Mouse (Mus musculus) layer of hippocampus, postnatal 10 days (tissue): ENCODE data around the gene Inpp4a. TPM values are rescaled to one million over a fixed set of nuclear protein-coding genes. Genes with fewer than 3 reads are reported as not detected.

ENCODE experiments used
- DNase-seq, 2 experiments: peaks; one replicate each; pipeline ENCODE4 v3.0.0; 2021; ENCODE audit warnings: low spot score in 2 of 2
- total RNA-seq, 2 experiments: library from RNA; stranded (reverse); gene quantifications; 2 replicates each; pipeline ENCODE4 v1.2.3; 2021

Inpp4a gene
- total RNA-seq, 2 experiments from 2014 or later: 114 to 119 TPM

DNA sequence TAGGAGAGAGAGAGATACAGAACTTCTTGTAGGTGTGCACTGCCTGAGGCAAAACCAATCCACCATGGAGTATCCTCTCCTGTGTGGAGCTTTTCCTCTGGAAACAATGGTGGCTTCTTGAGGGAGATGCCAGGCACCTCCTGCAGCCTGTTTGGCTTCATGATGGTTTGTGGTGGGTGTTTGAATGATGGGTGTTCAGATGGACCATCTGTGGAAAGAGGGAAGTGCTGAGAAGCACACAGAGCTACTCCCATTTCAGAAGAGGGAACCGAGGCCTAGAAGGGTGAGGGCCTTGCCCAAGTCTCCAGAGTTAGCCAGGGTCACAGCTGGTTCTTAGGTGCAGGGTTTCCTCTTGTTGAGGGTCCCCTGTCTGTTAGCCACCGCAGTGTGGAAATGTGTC, 23.0 kb downstream of the Inpp4a start:
- DNase-seq: no peak

DNA sequence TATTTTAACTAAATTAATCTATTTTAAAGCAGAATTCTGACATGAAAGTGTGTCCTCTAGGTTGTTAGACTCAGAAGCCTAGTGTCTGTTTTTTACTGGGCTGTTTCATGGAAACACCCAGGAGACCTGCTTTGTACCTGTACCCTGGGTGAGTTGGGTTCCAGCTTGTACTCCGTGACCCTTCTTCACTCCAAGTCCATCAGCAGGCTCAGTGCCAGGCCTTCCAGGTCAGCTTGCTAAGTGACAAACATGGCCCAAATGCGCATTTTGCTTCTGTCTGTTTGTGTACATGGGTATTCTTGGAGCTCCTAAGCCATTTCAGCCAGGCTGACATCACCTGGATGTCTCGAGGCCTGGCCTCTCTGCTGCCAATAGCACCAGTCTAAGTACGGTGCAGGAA, 23.5 kb downstream of the Inpp4a start:
- no peak for DNase-seq

DNA sequence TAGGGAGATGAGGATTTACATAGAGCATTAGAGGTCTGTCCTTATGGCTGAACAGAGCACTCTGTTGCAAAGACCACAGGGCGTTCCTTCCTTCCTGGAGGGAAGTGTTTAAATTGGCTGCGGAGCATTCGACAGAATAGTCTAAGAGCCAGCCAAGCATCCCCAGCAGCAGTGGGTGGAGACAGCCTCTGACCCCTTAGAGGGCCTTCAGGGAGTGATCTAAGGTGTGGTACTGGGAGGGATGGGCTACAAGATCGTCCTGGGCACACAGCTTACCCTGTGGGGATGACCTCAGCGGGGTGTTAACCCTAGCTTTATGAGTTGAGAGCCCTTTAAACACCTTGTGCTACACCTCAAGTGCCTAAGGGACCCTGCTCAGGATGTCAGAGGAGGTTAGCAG, 24.9 kb downstream of the Inpp4a start:
- DNase-seq: no peak

DNA sequence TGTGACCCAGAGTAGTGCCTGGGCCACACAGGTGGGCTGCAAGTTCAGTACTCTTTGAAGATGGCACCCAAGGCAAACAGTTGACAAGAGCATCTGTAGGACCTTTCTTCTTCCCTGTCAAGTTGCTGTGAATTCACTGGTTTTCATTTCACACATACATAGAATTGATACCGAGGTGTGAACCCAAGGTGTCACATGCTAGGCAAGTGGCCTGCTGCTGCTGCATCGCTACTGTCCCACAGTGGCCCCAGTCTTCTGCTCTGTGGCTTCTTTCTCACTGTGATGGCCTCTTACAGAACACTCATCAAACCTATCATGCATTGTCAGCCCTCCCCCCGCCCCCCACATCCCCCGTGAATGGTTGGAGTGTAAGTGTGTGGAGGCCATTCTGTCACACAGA, 27.6 kb downstream of the Inpp4a start:
- no peak for DNase-seq

DNA sequence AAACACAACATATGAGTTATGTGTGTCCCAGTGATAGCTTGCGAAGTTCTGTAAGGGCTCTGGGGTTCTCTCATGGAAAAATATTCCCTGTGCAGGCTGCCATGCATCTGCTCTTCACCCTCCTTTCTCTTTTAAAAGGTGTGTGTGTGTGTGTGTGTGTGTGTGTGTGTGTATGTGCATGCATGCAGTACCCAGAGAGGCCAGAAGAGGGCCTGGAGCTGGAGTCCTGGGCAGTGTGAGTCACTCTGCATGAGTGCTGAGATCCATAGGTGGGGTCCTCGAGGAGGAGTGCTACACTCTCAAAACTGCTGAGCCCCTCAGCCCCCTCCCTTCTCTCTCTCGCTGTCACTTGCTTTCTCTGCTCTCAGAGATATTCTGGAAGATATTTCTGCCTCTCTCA, 29.5 kb downstream of the Inpp4a start:
- no peak for DNase-seq

DNA sequence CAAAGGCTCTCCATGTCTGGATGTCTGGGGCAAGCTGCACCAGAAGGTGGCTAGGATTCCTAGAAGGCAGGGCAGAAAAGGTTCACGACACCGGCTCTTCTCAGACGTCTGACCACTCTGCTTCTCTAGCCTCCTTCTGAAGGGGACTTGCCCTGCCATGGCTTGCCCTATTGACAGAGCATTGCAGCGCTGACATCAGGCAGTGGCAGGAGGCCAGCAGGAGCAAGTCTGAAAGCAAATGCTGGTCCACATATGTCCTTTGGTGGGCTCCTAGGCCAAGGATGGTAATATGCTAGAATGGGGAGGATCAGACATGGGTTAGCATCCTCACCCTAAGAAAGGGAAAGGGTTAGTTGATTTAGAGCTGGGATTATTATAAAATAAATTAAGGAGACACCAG, 30.2 kb downstream of the Inpp4a start:
- DNase-seq: no peak

DNA sequence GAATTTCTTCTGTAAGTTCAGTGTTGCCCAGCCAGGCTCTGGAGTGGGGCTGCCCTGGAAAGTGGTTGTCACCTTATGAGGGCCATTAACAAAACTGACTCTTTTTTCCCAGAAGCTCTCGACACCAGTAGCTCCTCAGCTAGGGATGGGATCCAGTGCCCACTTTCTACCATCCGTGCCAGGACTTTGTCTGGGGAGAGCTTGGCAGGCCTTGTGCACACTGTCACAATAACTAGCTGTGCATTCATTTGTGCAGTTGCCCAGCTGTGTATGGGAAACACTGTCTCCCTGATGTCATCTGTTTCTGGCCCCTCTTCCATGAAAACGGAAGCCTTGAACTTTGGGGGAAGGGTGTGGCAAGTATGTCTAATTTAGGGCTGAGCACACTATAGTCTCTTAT, 33.1 kb downstream of the Inpp4a start:
- no peak for DNase-seq

DNA sequence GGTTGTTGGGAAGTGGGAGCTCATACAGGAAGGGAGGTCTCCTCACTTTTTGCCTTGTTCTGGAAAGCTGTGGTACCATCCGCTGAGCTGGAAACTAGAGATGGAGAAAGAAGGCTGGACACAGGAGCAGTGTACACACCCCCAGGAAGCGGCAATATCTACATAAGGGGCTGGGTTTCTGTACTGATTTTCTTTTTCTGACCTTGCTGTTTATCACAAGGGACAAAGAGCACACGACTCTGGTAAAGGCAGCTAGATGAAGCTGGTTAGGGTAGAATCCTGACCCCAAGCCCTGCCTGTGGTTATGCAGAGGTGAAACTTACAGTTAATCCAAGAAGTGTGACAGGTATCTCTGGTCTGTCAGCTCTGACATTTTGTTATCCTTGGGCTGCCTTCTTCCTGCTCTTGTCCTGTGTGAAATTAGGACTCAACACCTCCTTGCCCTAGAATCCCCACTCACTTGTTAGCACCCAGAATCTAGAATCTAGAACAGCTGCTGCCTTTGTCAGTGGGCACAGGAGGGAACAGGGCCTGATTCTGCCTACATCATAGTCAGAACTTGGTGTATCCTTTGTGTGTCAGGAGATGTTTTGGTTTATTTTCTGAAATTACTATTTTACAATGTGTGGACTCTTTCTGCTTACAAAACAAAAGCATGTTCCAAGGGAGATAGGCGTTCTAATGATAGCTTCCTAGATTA, 34.2 kb downstream of the Inpp4a start:
- DNase-seq: no peak

DNA sequence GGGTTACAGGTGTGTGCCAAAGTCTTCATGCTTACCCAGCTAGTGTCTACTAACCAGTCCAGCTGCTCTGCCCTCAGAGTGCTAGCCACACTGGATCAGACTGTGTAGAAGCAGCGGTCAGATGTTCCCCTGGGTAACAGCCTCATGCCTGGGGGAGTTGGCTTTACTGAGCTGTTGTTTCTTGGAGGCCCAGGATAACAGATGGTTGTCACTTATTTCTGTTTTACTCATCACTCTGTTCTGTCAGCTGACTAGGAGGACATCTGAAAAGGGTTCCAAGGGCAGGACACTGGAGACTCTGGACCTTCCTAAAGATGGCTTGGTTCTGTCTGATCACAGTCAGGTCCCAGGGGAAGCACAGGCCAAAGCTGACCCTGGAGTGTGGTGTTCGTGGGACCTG, 36.4 kb downstream of the Inpp4a start:
- DNase-seq: no peak

DNA sequence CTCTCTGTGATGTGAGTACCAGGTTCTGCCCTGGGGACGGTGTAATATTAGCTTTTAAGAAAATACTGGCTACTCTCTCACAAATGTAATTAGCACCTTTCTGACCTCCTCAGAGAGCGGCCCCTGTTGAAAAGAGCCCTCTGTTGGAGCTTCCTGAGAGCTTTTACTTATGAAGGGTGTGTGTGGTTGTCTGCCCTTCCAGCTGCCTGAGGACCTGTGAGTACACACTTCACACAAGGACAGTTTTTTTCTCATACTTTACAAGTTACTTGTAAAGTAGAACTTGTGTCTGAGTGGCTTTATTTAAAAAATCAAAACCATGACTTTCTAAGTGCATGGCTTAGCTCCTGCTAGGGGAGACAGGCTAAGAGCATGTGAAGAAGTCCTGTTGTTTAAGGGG, 37.1 kb downstream of the Inpp4a start:
- no peak for DNase-seq

DNA sequence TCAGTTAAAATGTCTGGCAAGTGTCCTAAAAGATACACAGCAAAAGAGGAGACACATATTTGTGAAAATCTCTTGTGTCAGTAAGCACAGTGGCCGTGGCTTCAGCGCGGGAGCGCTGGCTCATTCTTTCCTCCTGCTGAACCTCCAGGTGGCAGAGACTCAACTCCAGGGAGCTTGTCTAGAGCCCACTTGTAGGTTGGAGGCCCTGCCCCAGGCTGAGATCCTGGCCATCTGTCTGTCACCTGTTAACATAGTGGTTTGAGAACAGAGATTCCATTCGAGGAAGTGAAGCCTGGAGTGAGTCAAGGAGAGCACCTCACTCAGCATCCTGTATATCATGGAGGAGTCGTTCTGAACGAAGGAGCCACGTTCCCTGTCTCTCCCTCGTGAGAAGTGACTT, 37.6 kb downstream of the Inpp4a start:
- no peak for DNase-seq

DNA sequence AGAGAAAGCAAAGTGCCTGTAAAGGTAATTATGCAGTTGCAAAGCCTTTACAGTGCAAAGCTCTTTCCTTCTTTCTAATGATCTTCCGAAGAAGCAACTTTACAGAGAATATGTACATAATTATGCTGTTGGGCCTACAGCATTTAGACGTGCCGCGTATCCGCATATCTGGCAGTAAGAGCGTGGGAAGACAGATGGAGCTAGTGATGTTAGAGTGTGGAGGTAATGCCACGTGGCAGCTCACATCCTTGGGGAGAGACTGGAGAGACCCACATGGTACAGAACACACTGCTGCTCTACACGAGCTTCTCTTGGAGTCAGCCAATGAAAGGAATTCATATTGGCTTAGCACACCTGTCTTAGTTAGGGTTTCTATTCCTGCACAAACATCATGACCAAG, 39.5 kb downstream of the Inpp4a start:
- no peak for DNase-seq

DNA sequence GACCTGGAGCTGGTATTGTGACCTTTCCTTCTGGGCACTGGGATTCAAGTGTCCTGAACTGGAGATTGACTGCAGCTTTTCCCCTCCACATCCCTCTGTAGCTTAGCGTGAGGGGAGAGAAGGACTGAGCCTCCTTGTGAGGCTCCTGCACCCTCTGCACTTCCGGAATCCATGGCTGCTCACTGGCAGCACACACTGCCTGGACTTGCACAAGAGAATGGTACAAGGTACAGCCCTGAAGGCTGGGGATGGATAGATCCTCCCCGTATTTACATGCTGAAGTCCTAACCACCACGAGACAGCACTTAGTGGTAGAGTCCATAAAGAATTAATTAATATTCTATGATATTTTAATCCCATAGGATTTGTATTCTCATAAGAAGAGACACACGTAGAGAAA, 41.7 kb downstream of the Inpp4a start:
- DNase-seq: no peak

DNA sequence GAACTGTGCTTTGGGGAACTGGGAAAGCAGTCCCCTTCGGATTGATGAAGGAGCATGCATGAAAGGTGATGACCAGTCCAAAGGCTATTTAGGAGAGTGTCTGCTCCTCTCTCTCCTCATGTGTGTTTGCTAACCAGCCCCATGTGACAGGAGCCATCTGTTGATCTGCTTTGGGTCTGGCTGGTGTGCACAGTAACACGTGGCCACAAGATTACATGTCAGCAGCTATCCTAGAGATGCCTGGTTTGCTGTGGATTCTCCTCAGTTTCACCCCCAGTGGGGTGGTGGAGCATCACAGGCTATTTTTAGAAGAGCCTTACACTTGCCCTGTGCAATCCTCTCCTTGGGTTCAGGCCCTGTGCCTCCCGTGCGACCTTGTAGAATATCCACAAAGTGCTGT, 42.2 kb downstream of the Inpp4a start:
- DNase-seq: no peak

DNA sequence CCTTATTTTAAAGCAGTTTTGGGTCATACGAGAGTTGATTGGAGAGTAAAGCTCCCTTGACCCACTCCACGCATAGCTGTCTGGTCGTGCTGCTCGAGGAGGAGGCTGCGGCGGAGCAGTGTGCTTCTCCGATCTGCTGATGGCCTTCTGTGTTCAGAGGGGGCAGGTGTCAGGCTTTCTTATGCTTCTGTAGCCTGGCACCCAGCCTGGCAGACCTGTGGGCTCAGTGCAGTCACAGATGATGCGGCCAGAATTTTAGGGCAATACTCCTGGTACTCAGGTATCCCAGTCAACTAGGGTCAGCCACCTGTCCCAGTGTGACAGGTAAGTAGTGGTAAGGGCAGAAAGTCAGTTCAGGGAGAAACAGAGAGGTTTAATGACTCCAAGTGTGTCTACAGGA, 42.9 kb downstream of the Inpp4a start:
- no peak for DNase-seq

DNA sequence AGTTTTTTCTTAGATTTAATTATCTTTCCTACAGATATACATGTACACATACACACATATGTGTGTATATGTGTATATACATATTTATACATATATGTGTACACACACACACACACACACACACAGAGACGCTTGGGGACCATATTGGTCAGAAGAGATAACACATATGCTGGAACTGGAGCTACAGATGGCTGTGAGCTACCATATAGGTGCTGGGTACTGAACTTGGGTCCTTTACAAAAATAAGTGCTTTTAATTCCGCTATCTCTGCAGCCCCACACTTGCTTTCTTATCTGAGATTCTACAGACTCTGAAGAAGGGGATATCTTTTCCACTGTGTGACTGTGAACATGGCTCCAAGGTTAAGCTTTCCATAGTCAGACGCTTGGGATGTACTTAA, 43.6 kb downstream of the Inpp4a start:
- no peak for DNase-seq

DNA sequence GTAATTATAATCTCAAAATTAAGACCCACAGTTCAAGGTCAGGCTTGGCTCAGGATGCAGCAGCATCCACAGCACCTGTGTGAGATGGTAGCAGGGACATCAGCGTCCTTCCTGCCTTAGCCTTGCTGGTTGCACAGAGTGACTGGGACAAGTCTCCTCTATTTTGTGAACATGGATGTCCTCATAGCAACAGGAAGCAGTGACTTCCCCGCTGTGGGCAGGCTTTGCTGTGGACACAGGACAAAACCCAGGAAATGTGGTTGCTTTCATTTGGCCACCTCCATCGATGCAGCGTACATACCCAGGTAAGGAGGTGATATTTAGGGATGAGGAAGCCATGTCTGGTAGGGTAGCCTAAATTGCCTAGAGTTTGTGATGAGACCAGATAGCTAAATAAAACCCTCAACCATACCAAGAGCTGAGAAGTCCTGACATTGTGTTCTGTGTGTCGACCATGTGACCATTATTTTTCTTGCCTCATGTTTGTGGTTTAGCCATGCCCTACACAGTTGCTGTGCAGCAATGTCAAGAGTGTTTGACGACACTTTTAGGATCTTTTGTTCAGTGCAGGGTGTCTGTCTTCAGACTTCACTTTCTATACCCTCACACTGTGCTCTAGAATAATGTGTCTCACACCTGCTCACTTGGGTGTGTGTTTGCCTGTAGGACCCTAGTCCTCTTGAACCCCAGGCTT, 44.7 kb downstream of the Inpp4a start:
- DNase-seq: no peak

DNA sequence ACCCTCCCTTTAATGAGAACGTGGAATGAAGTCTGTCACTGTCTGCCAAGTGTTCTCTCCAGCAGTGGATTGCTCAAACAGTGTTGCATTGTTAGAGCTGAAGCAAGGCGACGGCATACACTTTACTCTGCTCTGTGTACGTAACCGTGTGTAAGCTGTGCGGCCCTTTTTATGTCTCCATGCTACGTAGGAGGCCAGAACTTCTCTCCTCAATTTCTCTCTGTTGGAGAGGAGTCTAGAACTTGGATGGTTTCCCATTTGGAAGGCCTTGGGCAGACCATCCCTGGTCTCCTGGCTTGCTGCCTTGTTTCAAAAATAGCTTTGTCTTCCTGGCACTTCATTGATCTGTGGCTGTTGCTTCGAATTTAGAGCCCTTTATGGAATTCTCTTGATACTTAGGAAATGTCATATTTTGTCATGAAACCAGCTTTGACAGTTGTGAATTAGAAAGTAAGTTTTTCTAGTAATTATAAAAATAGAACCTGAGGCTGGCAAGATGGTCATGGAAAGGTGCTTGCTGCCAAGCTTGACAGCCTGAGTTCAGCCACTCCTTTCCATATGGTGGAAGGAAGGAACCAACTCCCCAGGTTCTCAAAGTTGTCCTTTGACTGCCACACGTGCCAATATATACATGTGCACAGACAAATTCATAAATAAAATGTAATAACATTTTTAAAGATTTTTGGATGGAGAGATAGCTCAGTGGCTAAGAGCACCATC, 47.9 kb downstream of the Inpp4a start:
- DNase-seq: no peak

DNA sequence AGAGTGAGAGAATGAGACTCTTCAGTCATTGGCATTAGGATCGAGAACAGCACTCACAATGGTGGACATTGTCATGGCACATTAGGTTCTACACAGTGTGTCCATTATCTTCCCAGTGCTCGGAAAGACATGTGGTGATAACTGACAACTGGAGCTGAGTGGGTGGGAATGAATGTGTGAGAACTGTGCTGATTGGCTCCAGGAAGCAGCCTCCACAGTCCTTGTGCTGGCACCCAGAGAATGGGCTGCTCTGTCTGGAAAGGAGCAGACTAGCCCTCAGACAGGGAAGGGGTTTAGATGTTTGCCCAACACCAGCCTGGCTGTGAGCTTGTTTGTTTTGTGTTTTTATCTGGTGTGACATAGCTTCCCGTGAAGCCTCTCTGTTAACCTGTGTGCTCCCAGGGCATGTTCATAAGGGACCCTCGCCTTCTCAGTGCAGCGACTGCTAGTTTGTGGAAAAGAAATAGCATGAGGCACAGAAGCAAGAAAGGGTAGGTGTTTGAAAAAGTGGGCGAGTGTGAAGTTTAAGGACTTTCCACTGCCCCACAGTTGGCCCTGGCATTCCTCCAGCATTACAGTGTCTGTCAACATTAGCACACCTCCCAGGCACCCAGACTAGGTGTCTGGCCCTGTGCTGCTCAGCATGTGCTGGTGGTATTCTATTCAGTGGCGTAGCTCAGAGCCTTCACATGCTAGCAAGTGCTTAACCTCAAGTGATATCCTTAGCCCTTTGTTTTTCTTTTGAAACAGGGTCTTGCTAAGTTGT, 51.4 kb downstream of the Inpp4a start:
- DNase-seq: peak in 1 of 2 experiments; percentile 43

DNA sequence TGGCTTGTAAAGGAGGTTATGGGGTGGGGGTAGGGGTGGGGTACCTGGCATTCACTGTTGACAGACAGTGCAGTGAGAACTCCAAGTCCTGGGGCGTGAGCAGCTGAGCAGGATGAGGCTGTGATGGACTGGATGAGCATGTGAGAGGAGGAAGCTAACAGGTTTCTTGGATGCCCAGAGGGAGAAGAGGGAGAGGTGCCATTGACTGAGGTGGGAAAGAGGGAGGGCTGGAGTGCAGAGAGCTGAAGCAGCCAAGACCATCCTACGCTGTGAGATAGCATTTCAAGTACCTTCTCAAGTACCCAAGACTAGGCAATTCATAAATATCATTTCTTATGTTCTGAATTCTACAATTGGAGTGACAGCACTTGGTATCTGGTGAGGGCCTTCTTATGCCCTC, 52.3 kb downstream of the Inpp4a start:
- DNase-seq: no peak

DNA sequence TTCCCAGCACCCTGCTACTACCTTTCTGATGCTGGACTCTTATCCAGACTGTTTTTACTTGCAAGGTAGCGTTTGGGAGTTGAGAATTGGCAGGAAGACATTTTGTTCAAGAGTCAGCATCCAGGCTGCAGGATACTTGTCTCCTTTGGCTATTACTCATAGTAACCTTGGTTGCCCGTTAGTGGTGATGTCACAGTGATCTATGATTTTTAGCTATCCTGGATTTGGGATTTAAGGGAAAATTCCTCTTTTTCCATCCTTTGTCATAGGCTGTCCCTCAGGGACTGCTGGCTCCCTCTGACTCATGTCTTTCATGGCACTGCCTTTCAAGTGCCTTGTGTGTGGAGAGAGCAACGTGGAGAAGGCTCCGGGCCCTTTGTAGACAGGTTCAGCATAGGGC, 53.8 kb downstream of the Inpp4a start:
- no peak for DNase-seq

DNA sequence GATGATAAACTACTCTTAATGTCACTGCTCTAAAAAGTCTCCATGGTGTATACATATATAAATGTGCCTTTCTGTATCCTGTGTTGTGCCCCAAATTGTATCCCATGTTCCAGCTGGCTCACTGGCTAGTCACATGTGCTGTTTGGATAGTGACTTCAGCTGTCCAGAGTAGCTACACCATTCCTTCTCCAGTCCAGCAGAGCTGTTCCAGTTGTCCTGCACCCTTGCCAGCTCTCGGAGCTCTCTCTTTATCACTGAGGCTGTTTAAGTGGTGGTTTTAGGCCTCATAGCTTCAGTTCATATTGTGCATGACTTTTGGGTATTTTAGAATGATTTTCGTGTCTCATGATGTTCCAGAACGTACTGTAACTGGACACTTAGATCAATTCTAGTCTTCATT, 55.8 kb downstream of the Inpp4a start:
- no peak for DNase-seq
